Mouse (Mus musculus): Measurements from ENCODE around the gene Tacr1. TPM values are rescaled to one million over a fixed set of nuclear protein-coding genes. Genes with fewer than 3 reads are reported as not detected.

Tacr1 gene
- total RNA-seq (2023): not detected

DNA sequence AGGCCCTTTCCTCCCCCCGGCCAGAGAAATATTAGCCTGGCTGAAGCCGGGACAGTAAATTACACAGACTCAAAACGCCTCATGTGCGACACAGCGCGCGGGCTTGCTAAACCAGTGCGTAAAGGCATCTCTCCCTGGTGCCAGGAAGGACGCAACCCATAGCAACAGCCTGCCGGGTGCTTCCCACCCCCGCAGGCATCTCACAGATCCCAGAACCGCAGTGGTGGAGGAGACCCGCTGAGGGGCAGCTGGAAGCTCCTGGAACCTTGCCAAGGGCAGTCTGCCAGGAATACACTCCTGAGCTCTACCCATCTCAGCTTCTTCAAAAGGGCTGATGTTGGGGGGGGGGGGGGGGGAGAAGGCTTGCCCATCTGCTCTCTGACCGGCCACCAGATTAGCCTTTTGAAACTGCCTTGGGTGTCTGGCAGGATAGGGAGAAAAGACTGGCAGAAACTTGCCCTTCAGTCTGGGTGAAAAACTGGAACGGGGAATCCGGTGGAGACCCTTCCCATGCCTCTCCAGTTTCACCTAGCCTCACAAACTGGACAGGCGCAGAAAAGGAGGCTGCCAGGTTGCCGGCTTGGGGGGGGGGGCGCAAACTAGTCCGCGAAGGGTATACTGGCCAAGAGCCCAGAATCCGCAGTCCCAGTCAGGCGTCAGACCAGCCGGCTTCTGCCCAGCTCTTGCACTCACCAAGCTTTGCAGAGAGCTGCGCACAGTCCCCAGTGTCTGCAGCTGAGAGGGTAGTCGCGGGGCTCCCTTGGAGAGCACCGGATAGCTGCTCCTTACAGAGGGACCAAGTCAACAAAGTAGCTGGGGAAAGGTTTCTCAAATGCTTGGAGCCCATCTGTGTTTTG lies at the start of gene Tacr1:
Gene Tacr1 (plus strand): TSS at position 740 of the 857 bp plus-strand sequence.

All from monocyte, adult 59 days (primary cell).